Mouse (Mus musculus): ENCODE data around the gene Veph1. TPM values are rescaled to one million over a fixed set of nuclear protein-coding genes. Genes with fewer than 3 reads are reported as not detected.
A peak's percentile ranks its signal among the peaks of the same experiment; 100 is the strongest.

Gene Veph1
- polyA plus RNA-seq, 1 experiment from 2014 or later = 3.0 TPM

DNA sequence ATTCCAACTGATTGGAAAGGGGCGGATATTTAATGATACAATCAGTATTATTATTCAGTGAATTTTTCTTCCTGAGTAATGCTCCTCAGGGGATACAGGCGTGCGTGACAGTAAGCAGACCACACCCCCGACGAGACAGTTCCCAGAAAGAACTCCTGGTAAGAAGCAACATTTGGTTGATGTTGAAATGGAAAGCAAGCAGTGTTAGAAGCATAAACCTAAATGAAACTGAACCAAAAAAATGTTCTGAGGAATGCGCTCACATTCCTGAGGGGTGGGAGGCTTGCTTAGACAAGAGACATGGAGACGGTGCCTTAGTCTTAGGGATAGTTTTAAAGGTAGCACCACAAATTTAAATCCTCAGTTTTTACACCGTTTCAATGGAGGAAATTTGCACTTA lies 80.9 kb downstream of the Veph1 start:
- Histone ChIP-seq H3K4me3 (ENCODE audit: low read depth, low read length) (no peak overlapping the region), H3K4me1 (ENCODE audit: control insufficient read depth, insufficient read depth, low read length) (peaks cover 5% of the 10 kb centered on the region), H3K9ac (ENCODE audit: low read depth, low read length) (no peak overlapping the region), H3K4me2 (ENCODE audit: low read depth, low read length) (0 out of 2 replicates have a peak overlapping the region, but pooled peaks have one; percentile 13), H3K36me3 (ENCODE audit: control insufficient read depth, insufficient read depth, low read length) (no peaks in the 10 kb centered on the region), H3K27ac (replicated peaks; ENCODE audit: low read depth, low read length) (peak overlapping the region; percentile 10; the same call in 1 of the 2 replicates), H3K27me3 (replicated peaks; ENCODE audit: control insufficient read depth, insufficient read depth, low read length) (no peaks in the 10 kb centered on the region), H3K9me3 (ENCODE audit: control insufficient read depth, low read length) (no peaks in the 10 kb centered on the region)
- ATAC-seq (ENCODE audit: low read depth) (peak; percentile 53; the same call in 1 of the 2 replicates), DNase-seq (ENCODE audit: low spot score) (peak; percentile 83)
- WGBS = 22% methylated on average over 8 of the region's 8 CpGs

DNA sequence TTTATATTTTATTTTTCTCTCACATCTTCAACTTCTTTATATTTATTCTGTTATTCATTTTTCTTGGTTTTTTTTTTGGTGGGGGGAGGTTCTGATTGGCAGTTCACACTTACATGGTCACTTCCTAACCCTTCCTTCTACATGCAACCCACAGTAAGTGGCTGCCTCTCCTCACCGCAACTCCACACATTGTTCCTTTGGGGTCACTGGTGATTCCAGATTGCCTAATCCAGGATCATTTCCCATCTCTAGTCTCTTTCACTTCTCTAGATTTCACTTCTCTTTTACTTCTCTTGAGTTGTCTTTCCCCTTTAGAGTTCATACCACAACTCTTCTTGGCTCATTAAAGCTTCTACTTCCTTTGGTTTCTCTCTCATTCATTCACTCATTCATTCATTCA lies 83.1 kb downstream of the Veph1 start:
- H3K27me3 ChIP-seq (replicated peaks; ENCODE audit: control insufficient read depth, insufficient read depth, low read length) = no peaks in the 10 kb centered on the region
- WGBS = 100% methylated on average over 1 of the region's 1 CpGs
- H3K9me3 ChIP-seq (ENCODE audit: control insufficient read depth, low read length) = no peaks in the 10 kb centered on the region
- DNase-seq (ENCODE audit: low spot score) = no peak
- H3K4me1 ChIP-seq (ENCODE audit: control insufficient read depth, insufficient read depth, low read length) = peaks cover 5% of the 10 kb centered on the region; the same call in 1 of the 2 replicates
- no peak overlapping the region for H3K27ac ChIP-seq (replicated peaks; ENCODE audit: low read depth, low read length)
- no peak overlapping the region for H3K4me3 ChIP-seq (ENCODE audit: low read depth, low read length)
- H3K4me2 ChIP-seq (ENCODE audit: low read depth, low read length) = no peak overlapping the region
- no peak for ATAC-seq (ENCODE audit: low read depth)
- H3K36me3 ChIP-seq (ENCODE audit: control insufficient read depth, insufficient read depth, low read length) = no peaks in the 10 kb centered on the region
- no peak overlapping the region for H3K9ac ChIP-seq (ENCODE audit: low read depth, low read length)

DNA sequence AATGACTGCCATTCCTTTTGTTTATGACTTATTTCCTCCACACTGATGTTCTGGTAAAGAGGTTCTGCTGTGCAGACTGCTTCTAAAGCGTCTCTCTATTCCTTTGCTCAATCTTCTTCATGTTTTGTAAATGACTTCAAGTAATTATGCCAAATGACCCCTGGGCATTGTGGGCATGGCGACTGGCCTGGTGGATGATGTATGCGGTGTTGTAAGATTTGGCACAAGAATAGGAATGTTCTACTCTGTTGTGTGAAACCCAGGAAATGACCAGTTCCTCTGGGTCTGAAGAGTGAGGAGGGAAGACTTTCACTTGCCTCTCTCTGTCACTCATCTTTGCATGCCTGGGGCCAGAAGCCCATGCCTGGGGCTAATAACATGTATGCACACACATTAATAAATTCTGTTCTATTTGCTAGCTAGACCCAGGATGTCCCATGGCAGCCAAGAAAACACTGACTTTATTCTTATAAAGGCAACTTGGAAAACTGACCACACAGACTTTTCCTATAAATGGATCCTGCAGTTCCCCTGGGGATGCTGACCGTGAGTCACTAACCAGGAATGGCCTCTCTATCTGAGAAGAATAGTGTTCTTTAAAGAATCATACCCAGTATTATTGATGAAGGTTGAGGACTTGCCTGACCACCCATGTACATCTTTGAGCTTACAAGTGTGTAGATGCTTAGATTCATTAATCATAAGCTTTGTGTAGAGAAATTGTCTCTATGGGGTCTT lies 87.6 kb downstream of the Veph1 start:
- Histone ChIP-seq H3K27ac (replicated peaks; ENCODE audit: low read depth, low read length) (no peak overlapping the region), H3K4me1 (ENCODE audit: control insufficient read depth, insufficient read depth, low read length) (no peaks in the 10 kb centered on the region), H3K9ac (ENCODE audit: low read depth, low read length) (no peak overlapping the region), H3K36me3 (ENCODE audit: control insufficient read depth, insufficient read depth, low read length) (no peaks in the 10 kb centered on the region), H3K4me2 (ENCODE audit: low read depth, low read length) (no peak overlapping the region), H3K27me3 (replicated peaks; ENCODE audit: control insufficient read depth, insufficient read depth, low read length) (no peaks in the 10 kb centered on the region), H3K9me3 (ENCODE audit: control insufficient read depth, low read length) (no peaks in the 10 kb centered on the region), H3K4me3 (ENCODE audit: low read depth, low read length) (no peak overlapping the region)
- no peak for DNase-seq (ENCODE audit: low spot score)
- 71% methylated on average over 4 of the region's 4 CpGs for WGBS
- no peak for ATAC-seq (ENCODE audit: low read depth)

DNA sequence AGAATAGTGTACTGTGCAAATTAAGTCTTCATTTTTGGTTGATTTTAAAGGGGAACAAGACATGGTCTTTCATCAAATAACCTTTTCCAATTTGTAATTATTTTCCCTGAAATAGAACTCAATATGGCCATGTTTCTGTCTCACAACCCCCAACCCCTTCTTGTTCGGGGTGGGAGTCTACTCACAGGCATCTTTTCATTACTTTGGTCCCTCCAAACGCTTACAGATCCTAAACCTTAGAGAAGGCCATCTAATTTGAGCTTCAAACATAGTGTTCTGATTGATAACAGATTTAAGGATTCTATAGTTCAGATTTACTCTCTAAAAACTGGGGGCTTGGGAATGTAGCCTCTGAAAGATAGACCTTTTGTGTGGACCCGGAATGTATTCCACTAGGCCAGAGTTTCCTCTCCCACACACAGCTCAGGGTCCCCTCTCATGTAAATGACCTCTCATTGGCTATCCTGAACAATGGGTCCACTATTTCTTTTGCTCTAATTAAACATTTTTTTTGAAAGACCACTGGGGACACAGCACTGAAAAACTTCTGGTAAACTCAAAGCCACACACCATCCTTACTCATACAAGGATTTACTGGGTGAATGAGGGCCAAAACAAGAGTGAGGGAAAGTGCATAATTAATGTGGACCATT lies 102.6 kb downstream of the Veph1 start:
- DNase-seq (ENCODE audit: low spot score) (no peak), ATAC-seq (ENCODE audit: low read depth) (no peak)
- Histone ChIP-seq H3K27ac (replicated peaks; ENCODE audit: low read depth, low read length) (no peak overlapping the region), H3K27me3 (replicated peaks; ENCODE audit: control insufficient read depth, insufficient read depth, low read length) (no peaks in the 10 kb centered on the region), H3K4me2 (ENCODE audit: low read depth, low read length) (no peak overlapping the region), H3K36me3 (ENCODE audit: control insufficient read depth, insufficient read depth, low read length) (no peaks in the 10 kb centered on the region), H3K4me1 (ENCODE audit: control insufficient read depth, insufficient read depth, low read length) (0 out of 2 replicates have a peak, but pooled peaks cover 4% of the 10 kb centered on the region), H3K9me3 (ENCODE audit: control insufficient read depth, low read length) (no peaks in the 10 kb centered on the region), H3K9ac (ENCODE audit: low read depth, low read length) (no peak overlapping the region), H3K4me3 (ENCODE audit: low read depth, low read length) (no peak overlapping the region)
- 53% methylated on average over 3 of the region's 3 CpGs for WGBS

DNA sequence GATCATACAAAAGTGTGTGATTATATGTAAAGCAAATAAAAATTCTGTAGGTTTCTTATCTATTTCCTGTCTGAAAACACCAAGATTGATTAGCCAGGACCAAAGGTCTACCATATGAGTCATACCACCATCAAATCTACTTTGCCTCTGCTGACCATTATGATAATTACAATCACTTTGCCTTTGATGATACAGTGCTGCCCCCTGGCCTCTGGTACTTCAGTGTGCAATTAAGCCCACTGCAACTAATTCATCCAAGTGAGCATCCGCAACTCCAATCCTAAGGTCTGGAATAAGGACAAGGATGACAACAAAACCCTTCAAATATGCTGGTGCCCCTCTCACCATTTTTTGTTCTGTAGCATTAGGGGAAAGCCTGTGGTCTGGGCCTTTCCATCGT lies 117.0 kb downstream of the Veph1 start:
- DNase-seq (ENCODE audit: low spot score) (no peak), ATAC-seq (ENCODE audit: low read depth) (no peak)
- no peaks in the 10 kb centered on the region for H3K27me3 ChIP-seq (replicated peaks; ENCODE audit: control insufficient read depth, insufficient read depth, low read length)
- H3K4me1 ChIP-seq (ENCODE audit: control insufficient read depth, insufficient read depth, low read length) = peaks cover 3% of the 10 kb centered on the region; the same call in 1 of the 2 replicates
- H3K4me3 ChIP-seq (ENCODE audit: low read depth, low read length) = no peak overlapping the region
- no peak overlapping the region for H3K9ac ChIP-seq (ENCODE audit: low read depth, low read length)
- H3K27ac ChIP-seq (replicated peaks; ENCODE audit: low read depth, low read length) = no peak overlapping the region
- no peaks in the 10 kb centered on the region for H3K36me3 ChIP-seq (ENCODE audit: control insufficient read depth, insufficient read depth, low read length)
- no peak overlapping the region for H3K4me2 ChIP-seq (ENCODE audit: low read depth, low read length)
- no peaks in the 10 kb centered on the region for H3K9me3 ChIP-seq (ENCODE audit: control insufficient read depth, low read length)
- WGBS = 80% methylated on average over 2 of the region's 2 CpGs

DNA sequence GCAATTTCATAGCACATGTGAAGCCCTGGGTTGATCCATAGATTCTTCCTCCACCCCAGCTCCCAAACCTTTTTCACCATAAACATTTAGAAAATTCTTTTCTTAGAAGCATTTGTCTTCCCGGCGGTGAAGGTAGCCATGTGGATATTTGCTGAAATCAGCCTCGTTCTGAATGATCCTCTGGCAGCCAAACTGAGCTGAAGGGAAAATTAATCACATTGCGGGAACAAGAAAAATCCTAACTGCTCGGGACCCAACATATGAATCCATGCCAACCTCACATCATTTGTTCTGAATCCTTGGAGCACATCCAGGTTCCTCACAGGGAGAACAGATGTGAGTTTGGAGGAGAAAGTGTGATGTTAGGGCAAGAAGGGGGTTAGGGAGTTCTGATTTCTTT lies 123.7 kb downstream of the Veph1 start:
- 34% methylated on average over 5 of the region's 5 CpGs for WGBS
- no peak overlapping the region for H3K4me2 ChIP-seq (ENCODE audit: low read depth, low read length)
- peak; percentile 84 for DNase-seq (ENCODE audit: low spot score)
- no peaks in the 10 kb centered on the region for H3K36me3 ChIP-seq (ENCODE audit: control insufficient read depth, insufficient read depth, low read length)
- 0 out of 2 replicates have a peak, but pooled peaks cover 2% of the 10 kb centered on the region for H3K9me3 ChIP-seq (ENCODE audit: control insufficient read depth, low read length)
- H3K27ac ChIP-seq (replicated peaks; ENCODE audit: low read depth, low read length) = no peak overlapping the region
- H3K27me3 ChIP-seq (replicated peaks; ENCODE audit: control insufficient read depth, insufficient read depth, low read length) = no peaks in the 10 kb centered on the region
- peaks cover 6% of the 10 kb centered on the region; the same call in 1 of the 2 replicates for H3K4me1 ChIP-seq (ENCODE audit: control insufficient read depth, insufficient read depth, low read length)
- H3K9ac ChIP-seq (ENCODE audit: low read depth, low read length) = no peak overlapping the region
- ATAC-seq (ENCODE audit: low read depth) = no peak
- no peak overlapping the region for H3K4me3 ChIP-seq (ENCODE audit: low read depth, low read length)

DNA sequence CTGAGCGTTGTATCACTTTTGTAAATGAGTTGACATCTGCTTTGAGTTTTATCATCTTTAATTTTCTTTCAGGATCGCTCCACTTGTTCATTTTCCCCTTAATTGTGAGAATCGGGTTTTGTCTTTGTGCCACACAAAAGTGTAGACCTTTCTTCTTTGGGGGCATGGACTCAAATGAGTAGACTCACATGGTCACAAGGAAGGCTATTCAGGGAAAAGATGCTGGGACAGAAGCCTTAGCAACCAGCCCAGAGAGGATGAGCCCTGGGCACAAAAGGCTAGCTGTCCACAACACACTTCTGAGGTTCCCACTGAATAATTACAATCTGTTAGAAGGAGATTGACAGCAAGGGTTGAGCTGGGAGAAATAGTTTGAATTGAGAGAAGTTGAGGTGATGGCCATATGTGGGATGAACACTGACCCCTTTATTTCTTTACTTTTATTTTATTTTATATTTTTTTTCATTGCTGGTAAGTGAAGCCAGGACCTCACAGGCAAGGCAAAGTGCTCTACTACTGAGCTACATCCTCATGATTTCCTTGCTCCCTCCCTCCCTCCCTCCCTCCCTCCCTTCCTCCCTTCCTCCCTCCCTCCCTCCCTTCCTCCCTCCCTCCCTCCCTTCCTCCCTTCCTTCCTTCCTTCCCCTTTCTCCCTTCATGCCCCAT lies 126.6 kb downstream of the Veph1 start:
- H3K27ac ChIP-seq (replicated peaks; ENCODE audit: low read depth, low read length) = no peak overlapping the region
- DNase-seq (ENCODE audit: low spot score) (no peak), ATAC-seq (ENCODE audit: low read depth) (no peak)
- H3K4me3 ChIP-seq (ENCODE audit: low read depth, low read length) = no peak overlapping the region
- no peak overlapping the region for H3K9ac ChIP-seq (ENCODE audit: low read depth, low read length)
- no peak overlapping the region for H3K4me2 ChIP-seq (ENCODE audit: low read depth, low read length)
- peaks cover 15% of the 10 kb centered on the region; the same call in 1 of the 2 replicates for H3K4me1 ChIP-seq (ENCODE audit: control insufficient read depth, insufficient read depth, low read length)
- 48% methylated on average over 3 of the region's 3 CpGs for WGBS
- no peaks in the 10 kb centered on the region for H3K36me3 ChIP-seq (ENCODE audit: control insufficient read depth, insufficient read depth, low read length)
- H3K27me3 ChIP-seq (replicated peaks; ENCODE audit: control insufficient read depth, insufficient read depth, low read length) = no peaks in the 10 kb centered on the region
- 0 out of 2 replicates have a peak, but pooled peaks cover 3% of the 10 kb centered on the region for H3K9me3 ChIP-seq (ENCODE audit: control insufficient read depth, low read length)

DNA sequence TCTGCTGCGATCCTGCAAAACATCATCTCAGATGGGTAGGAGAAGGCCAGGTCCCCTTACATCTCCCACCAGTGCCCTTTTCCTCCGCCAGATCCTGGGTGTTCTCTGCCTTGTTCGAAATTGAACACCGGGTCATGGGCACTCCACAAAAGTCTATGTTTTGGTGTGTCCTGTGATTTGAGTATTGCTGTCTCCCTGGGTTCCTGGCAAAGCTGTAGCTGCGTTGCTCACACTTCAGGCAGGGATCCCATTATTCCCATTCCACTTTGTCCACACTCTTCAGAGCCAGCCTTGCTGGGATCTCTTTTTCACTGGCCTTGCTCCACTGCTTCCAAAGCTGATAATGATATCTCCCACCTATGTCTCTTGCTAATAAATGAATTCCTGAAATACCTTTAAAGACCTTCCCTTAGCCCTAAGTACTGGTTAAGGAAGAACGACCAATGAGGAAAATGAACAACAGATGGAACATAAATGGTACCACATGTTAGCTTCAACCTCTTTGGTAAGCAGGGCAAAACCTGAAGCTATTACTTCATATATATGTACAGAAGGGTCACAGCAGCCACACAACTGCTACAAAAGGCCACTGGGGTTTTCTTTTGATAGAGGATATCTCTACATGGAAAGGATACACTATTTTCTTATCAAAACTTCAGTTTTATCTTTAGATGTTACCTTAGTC lies 129.9 kb downstream of the Veph1 start:
- peaks cover 13% of the 10 kb centered on the region for H3K4me1 ChIP-seq (ENCODE audit: control insufficient read depth, insufficient read depth, low read length)
- peak; percentile 47 for DNase-seq (ENCODE audit: low spot score)

More for the DNA sequence above, 129.9 kb downstream of the Veph1 start:
- no peak overlapping the region for H3K27ac ChIP-seq (replicated peaks; ENCODE audit: low read depth, low read length)
- H3K9ac ChIP-seq (ENCODE audit: low read depth, low read length) = no peak overlapping the region
- ATAC-seq (ENCODE audit: low read depth) = no peak; the same call in 1 of the 2 replicates
- H3K27me3 ChIP-seq (replicated peaks; ENCODE audit: control insufficient read depth, insufficient read depth, low read length) = no peaks in the 10 kb centered on the region
- no peak overlapping the region for H3K4me2 ChIP-seq (ENCODE audit: low read depth, low read length)
- no peaks in the 10 kb centered on the region for H3K36me3 ChIP-seq (ENCODE audit: control insufficient read depth, insufficient read depth, low read length)
- WGBS = 24% methylated on average over 6 of the region's 6 CpGs
- H3K4me3 ChIP-seq (ENCODE audit: low read depth, low read length) = no peak overlapping the region
- H3K9me3 ChIP-seq (ENCODE audit: control insufficient read depth, low read length) = 0 out of 2 replicates have a peak, but pooled peaks cover 3% of the 10 kb centered on the region

Measured in embryonic facial prominence, embryonic 14.5 days (tissue).